Mouse (Mus musculus) heart, adult 2 months (tissue): ENCODE measurements around the gene Fbxo36. TPM values are rescaled to one million over a fixed set of nuclear protein-coding genes. Genes with fewer than 3 reads are reported as not detected.

Experiments
- DNase-seq, 2 experiments: peaks; one replicate each; pipeline ENCODE4 v3.0.0; 2021
- H3K27ac ChIP-seq: fragments of 200-600 bp; 2 replicates; pipeline ENCODE4 v1.8.1; 2022
- H3K27me3 ChIP-seq: fragments of 200-500 bp; 2 replicates; pipeline ENCODE4 v1.6.1; 2012; ENCODE audit warnings: mild to moderate bottlenecking, low read length, inconsistent platforms, mixed read lengths; ENCODE audit not compliant: control insufficient read depth, insufficient read depth
- H3K36me3 ChIP-seq: fragments of 200-500 bp; 2 replicates; pipeline ENCODE4 v1.6.1; 2012; ENCODE audit warnings: low read length, inconsistent platforms; ENCODE audit not compliant: control insufficient read depth, insufficient read depth
- H3K4me1 ChIP-seq: fragments of 200-500 bp; 2 replicates; pipeline ENCODE4 v1.6.1; 2011; ENCODE audit warnings: low read length; ENCODE audit not compliant: control insufficient read depth, insufficient read depth
- H3K4me3 ChIP-seq: fragments of 200-600 bp; 2 replicates; pipeline ENCODE4 v1.8.1; 2022
- H3K79me2 ChIP-seq: fragments of 200-500 bp; replicated peaks from 2 replicates; pipeline ENCODE4 v1.6.1; 2012; ENCODE audit warnings: mild to moderate bottlenecking, inconsistent platforms, low read length, moderate library complexity, mixed read lengths; ENCODE audit not compliant: control insufficient read depth, insufficient read depth
- H3K9ac ChIP-seq: fragments of 200-500 bp; 2 replicates; pipeline ENCODE4 v1.6.1; 2012; ENCODE audit warnings: low read depth, mild to moderate bottlenecking, control low read depth, inconsistent platforms, low read length, mixed read lengths
- CTCF ChIP-seq: fragments of 200-600 bp; IDR thresholded peaks from 2 replicates; pipeline ENCODE4 v1.8.1; 2022; ENCODE audit warnings: antibody characterized with exemption, mild to moderate bottlenecking, moderate library complexity
- EP300 ChIP-seq: fragments of 200-500 bp; IDR thresholded peaks from 2 replicates; pipeline ENCODE4 v1.6.1; 2011; ENCODE audit warnings: low read depth, low read length, control low read depth; ENCODE audit not compliant: insufficient read depth
- POLR2A ChIP-seq: fragments of 200-500 bp; IDR thresholded peaks from 2 replicates; pipeline ENCODE4 v1.6.1; 2011; ENCODE audit warnings: mild to moderate bottlenecking, low read depth, low read length, control low read depth; ENCODE audit not compliant: insufficient read depth
- WGBS: fragments of 180-500 bp; shearing (Covaris S2); methylation state at CpG from one replicate; pipeline ENCODE4 v1.1.7; 2018; 5-methylcytosine and 5-hydroxymethylcytosine counted together
- intact Hi-C: fragments of 180-260 bp; cut with DNase I; formaldehyde crosslinking; loops from one replicate; pipeline ENCODE4 v1.15.1; 2025
- polyA plus RNA-seq: library from polyadenylated mRNA; depleted of rRNA; stranded (reverse); fragments of >200 nt; gene quantifications from 2 replicates; pipeline ENCODE4 v1.2.3, GENCODE M21; 2012
- total RNA-seq, 2 experiments: library from RNA; stranded (reverse); gene quantifications; 2 replicates each; pipeline ENCODE4 v1.2.3; 2021

The Fbxo36 gene
- total and polyA plus RNA-seq, 3 experiments: 1.5 to 2.7 (median 2.5) TPM

DNA sequence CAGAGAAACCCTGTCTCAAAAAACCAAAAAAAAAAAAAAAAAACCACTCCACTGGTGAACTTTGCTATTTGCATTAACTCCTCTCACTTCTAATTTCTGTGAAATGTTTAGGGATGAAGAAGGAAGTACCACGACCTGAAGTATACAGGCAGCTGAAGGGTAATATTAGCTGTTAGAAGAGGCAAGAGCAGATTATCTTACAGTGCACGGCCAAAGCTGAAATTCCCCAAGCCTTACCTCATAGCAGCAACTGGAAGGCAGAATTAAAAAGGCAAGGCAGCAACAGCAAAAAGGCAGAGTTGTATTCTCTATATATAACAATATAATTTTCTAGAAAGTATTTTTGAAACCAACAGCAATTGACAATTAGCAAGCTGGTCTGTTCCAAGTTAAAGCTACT, 14.6 kb upstream of the Fbxo36 start:
- no peak for DNase-seq
- Histone ChIP-seq H3K4me1 (no peaks in the 10 kb centered on the region; the same call in 1 of the 2 replicates), H3K36me3 (peaks cover 23% of the 10 kb centered on the region), H3K4me3 (no peak overlapping the region), H3K27me3 (no peaks in the 10 kb centered on the region), H3K79me2 (no peaks in the 10 kb centered on the region), H3K27ac (peak overlapping the region; percentile 3), H3K9ac (no peak overlapping the region)
- intact Hi-C loops: no loop called here
- 29% methylated on average over 2 of the region's 2 CpGs for WGBS
- TF ChIP-seq CTCF (no peak), EP300 (no peak), POLR2A (no peak)

GRCm38 (mm10) chr1:84837523-84838145, 2.0 kb upstream of the Fbxo36 start:
- no peak for TF ChIP-seq POLR2A
- TF ChIP-seq EP300: no peak
- no peak for TF ChIP-seq CTCF
- peak in 1 of 2 experiments; percentile 26 for DNase-seq
- Histone ChIP-seq H3K27ac (peak overlapping the region; percentile 89; the same call in 1 of the 2 replicates), H3K27me3 (no peaks in the 10 kb centered on the region), H3K79me2 (peaks cover 6% of the 10 kb centered on the region), H3K4me1 (no peaks in the 10 kb centered on the region; the same call in 1 of the 2 replicates), H3K4me3 (peak overlapping the region; percentile 97), H3K36me3 (peaks cover 4% of the 10 kb centered on the region; the same call in 1 of the 2 replicates), H3K9ac (peak overlapping the region; percentile 37)
- intact Hi-C loops: loop anchor here (5.0 to 10.0 kb wide), 2 partner anchors 53 to 105 kb away; no protein-coding TSS in a partner anchor
- WGBS: 4% methylated on average over 20 of the region's 20 CpGs

DNA sequence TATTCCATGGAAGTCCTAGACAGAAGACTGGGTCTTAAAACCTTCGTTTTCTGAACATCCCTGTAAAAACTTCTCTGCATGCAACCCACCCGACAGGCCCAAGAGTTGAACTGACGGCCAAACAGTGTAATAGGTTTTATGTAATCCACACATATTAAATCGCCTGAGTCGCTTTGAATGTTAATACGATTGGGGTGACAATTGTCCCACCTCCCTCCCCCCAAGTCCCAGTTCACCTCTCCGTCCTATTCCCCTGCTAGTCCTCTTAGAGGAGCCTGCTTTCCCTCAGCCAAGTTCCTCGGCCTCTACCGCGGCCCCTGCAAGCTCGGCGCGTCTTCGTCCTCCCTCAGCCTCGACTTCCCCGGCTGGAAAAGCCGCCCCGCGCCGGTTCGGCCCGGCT, 1.5 kb upstream of the Fbxo36 start:
- intact Hi-C loops: loop anchor here (5.0 to 10.0 kb wide), 2 partner anchors 53 to 106 kb away; no protein-coding TSS in a partner anchor
- no peak for TF ChIP-seq EP300
- TF ChIP-seq CTCF: no peak
- no peak for TF ChIP-seq POLR2A
- peak overlapping the region; percentile 100 for H3K9ac ChIP-seq
- WGBS: 0% methylated on average over 21 of the region's 22 CpGs
- H3K4me1 ChIP-seq: no peaks in the 10 kb centered on the region; the same call in 1 of the 2 replicates
- peak overlapping the region; percentile 89 for H3K27ac ChIP-seq
- no peaks in the 10 kb centered on the region for H3K27me3 ChIP-seq
- H3K4me3 ChIP-seq: peak overlapping the region; percentile 97
- H3K36me3 ChIP-seq: peaks cover 4% of the 10 kb centered on the region; the same call in 1 of the 2 replicates
- peaks cover 6% of the 10 kb centered on the region for H3K79me2 ChIP-seq
- DNase-seq: no peak

- H3K4me1 ChIP-seq: no peaks in the 10 kb centered on the region; the same call in 1 of the 2 replicates
- intact Hi-C loops: loop anchor here (5.0 to 10.0 kb wide), 2 partner anchors 54 to 106 kb away; no protein-coding TSS in a partner anchor
- peak overlapping the region; percentile 97 for H3K4me3 ChIP-seq
- H3K27me3 ChIP-seq: no peaks in the 10 kb centered on the region
- peaks cover 4% of the 10 kb centered on the region for H3K79me2 ChIP-seq
- under 1% methylated on average over 40 of the region's 44 CpGs for WGBS
- peak; percentile 77 to 80 for DNase-seq
- H3K9ac ChIP-seq: peak overlapping the region; percentile 100
- peak overlapping the region; percentile 89 for H3K27ac ChIP-seq
- H3K36me3 ChIP-seq: peaks cover 4% of the 10 kb centered on the region; the same call in 1 of the 2 replicates
- no peak for TF ChIP-seq CTCF
- no peak for TF ChIP-seq EP300
- TF ChIP-seq POLR2A: no peak
Measured at GRCm38 (mm10) chr1:84838621-84839151, 955 bp upstream of the Fbxo36 start.

- peak within 1 kb of the TSS; percentile 89 for H3K27ac ChIP-seq
- DNase-seq: no peak
- intact Hi-C loops: no loop called here
- peak within 1 kb of the TSS; percentile 97 for H3K4me3 ChIP-seq
- peaks cover 2% of the 10 kb centered on the region for H3K79me2 ChIP-seq
- no peaks in the 10 kb centered on the region for H3K27me3 ChIP-seq
- under 1% methylated on average over 39 of the region's 39 CpGs for WGBS
- peak within 1 kb of the TSS; percentile 100 for H3K9ac ChIP-seq
- H3K4me1 ChIP-seq: no peaks in the 10 kb centered on the region; the same call in 1 of the 2 replicates
- peaks cover 2% of the 10 kb centered on the region; the same call in 1 of the 2 replicates for H3K36me3 ChIP-seq
- TF ChIP-seq POLR2A (no peak), EP300 (no peak), CTCF (no peak)
Measured at GRCm38 (mm10) chr1:84840018-84840664, 500 bp downstream of the Fbxo36 start, which contains the start of gene Trip12. TSS of gene Trip12 (minus strand) at chr1:84840516.
